Mouse (Mus musculus): Measurements from ENCODE around the gene Pmvk. TPM values are rescaled to one million over a fixed set of nuclear protein-coding genes. Genes with fewer than 3 reads are reported as not detected.

Pmvk gene
- total RNA-seq (2015) (13.7 and 14.2 TPM in 2 replicates), total RNA-seq (2017) (16.2 and 22.4 TPM in 2 replicates)

GRCm38 (mm10) chr3:89454401-89455177 lies at the start of gene Pmvk:
Gene Pmvk (plus strand): TSS chr3:89454541.
- no peak for ATAC-seq (ENCODE audit: poor library complexity, severe bottlenecking)

- no peak for ATAC-seq (ENCODE audit: poor library complexity, severe bottlenecking)
Measured at GRCm38 (mm10) chr3:89406887-89407286, 47.5 kb upstream of the Pmvk start.

DNA sequence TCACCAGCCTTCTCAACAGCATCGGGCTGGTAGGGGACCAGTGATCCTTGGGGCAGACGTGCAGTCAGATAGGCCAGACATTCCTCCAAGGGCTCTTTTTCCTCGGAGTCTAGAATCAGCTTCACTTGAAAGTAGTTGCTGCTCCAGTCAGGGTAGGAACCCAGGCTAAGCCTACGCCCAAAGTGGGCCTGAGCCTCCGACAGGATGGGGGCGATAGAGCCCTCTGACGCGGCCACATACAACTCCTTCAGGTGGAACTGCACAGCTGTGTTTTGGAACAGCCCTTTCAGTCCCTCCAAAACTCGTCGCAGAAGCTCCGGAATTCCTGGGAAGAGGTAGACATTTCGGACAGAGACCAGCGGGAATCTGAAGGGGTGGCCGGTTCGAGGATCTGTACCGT lies 45.9 kb upstream of the Pmvk start:
- no peak for ATAC-seq (ENCODE audit: poor library complexity, severe bottlenecking)

GRCm38 (mm10) chr3:89409701-89410100 lies 44.6 kb upstream of the Pmvk start:
- ATAC-seq (ENCODE audit: poor library complexity, severe bottlenecking), result no peak

GRCm38 (mm10) chr3:89410864-89411263 lies 43.5 kb upstream of the Pmvk start:
- ATAC-seq (ENCODE audit: poor library complexity, severe bottlenecking), result no peak

- peak; percentile 100 for ATAC-seq (ENCODE audit: poor library complexity, severe bottlenecking)
Measured at GRCm38 (mm10) chr3:89411490-89412393, 42.6 kb upstream of the Pmvk start, which contains the start of gene Flad1. Gene Flad1 (minus strand): TSS chr3:89411870.

DNA sequence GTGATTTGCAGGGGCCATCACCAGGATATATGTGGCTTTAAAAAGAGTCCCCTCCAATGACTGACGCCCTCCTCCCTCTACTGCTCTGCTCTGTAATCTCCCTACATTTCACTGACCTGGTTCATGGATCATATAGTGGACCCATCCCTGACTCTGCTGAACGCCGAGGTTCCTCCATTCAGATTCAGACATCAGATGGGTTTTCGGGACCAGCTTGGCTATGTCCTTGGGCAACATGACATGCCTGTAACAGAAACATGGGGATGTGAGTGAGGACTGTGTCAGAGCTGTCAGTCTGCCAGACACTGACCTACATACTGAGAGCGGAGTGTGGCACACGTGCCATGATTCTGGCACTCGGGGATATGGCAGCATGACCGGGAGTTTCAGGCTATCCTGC lies 38.2 kb upstream of the Pmvk start:
- ATAC-seq (ENCODE audit: poor library complexity, severe bottlenecking), result no peak

- ATAC-seq (ENCODE audit: poor library complexity, severe bottlenecking), result no peak
Measured at GRCm38 (mm10) chr3:89417131-89417530, 37.2 kb upstream of the Pmvk start.

- ATAC-seq (ENCODE audit: poor library complexity, severe bottlenecking), result peak; percentile 3; the same call in 1 of the 2 replicates
Measured at GRCm38 (mm10) chr3:89417840-89418169, 36.5 kb upstream of the Pmvk start.

- ATAC-seq (ENCODE audit: poor library complexity, severe bottlenecking), result peak; percentile 87
Measured at GRCm38 (mm10) chr3:89418170-89418860, 36.0 kb upstream of the Pmvk start, which contains the start of the genes Cks1b and Shc1. Gene Cks1b (minus strand): TSS chr3:89418383. Gene Shc1 (plus strand): TSS chr3:89418443.

DNA sequence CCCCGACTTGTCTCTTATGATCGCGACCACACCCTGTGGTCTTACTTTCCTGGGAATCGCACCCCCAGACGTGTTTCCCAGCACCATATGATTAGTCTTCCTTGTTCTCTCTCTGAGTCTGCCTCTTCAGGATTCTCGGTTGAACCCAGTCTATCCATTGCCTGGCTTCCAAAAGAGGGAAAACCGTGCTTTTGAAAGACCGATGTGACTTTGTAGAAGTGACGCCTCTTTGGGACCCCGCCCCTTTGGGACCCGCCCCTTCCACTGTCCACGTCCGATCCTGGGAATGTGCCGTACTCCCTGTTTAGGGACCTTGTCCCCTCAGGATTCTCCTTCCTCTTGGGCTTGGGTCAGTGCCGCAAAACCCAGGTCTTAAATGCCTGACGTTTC lies 35.5 kb upstream of the Pmvk start:
- ATAC-seq (ENCODE audit: poor library complexity, severe bottlenecking), result no peak

DNA sequence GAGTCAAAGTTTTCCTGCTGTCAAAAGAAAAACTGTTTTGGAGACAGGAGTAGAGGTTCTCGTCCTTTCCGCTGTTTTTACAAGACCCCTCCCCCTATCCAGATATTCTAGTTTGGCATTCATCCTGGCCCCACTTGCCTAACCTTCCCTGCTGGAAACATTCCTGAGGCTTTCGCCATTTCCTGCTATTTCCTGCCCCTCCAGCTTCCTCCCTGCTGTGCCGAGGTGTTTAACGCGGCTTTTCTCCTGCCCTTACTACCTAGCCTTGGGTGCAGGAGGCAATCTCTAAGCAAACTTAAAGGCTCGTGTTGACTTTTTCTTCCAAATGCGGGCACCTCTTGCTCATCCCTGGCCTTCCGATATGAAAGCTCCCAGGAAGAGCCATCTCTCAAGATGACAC lies 34.8 kb upstream of the Pmvk start:
- ATAC-seq (ENCODE audit: poor library complexity, severe bottlenecking), result no peak

- no peak for ATAC-seq (ENCODE audit: poor library complexity, severe bottlenecking)
Measured at GRCm38 (mm10) chr3:89419981-89420380, 34.4 kb upstream of the Pmvk start.

- ATAC-seq (ENCODE audit: poor library complexity, severe bottlenecking), result no peak
Measured at GRCm38 (mm10) chr3:89420421-89420820, 33.9 kb upstream of the Pmvk start.

- ATAC-seq (ENCODE audit: poor library complexity, severe bottlenecking), result peak; percentile 50
Measured at GRCm38 (mm10) chr3:89421002-89421774, 33.2 kb upstream of the Pmvk start.

DNA sequence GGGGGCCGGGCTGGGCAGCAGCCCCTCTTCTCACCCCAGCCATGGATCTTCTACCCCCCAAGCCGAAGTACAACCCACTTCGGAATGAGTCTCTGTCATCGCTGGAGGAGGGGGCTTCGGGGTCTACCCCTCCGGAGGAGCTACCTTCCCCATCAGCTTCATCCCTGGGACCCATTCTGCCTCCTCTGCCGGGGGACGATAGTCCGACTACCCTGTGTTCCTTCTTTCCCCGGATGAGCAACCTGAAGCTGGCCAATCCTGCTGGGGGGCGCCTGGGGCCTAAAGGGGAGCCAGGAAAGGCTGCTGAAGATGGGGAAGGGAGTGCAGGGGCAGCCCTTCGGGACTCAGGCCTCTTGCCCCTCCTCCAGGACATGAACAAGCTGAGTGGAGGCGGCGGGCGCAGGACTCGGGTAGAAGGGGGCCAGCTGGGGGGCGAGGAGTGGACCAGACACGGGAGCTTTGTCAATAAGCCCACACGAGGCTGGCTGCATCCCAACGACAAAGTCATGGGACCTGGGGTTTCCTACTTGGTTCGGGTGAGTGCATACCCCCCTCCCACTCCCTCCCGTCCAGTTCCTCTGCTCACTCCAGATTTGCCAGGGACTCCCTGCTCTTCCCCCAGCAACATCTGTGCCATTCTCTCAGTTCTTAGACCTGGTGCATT lies 32.4 kb upstream of the Pmvk start:
- no peak for ATAC-seq (ENCODE audit: poor library complexity, severe bottlenecking)

DNA sequence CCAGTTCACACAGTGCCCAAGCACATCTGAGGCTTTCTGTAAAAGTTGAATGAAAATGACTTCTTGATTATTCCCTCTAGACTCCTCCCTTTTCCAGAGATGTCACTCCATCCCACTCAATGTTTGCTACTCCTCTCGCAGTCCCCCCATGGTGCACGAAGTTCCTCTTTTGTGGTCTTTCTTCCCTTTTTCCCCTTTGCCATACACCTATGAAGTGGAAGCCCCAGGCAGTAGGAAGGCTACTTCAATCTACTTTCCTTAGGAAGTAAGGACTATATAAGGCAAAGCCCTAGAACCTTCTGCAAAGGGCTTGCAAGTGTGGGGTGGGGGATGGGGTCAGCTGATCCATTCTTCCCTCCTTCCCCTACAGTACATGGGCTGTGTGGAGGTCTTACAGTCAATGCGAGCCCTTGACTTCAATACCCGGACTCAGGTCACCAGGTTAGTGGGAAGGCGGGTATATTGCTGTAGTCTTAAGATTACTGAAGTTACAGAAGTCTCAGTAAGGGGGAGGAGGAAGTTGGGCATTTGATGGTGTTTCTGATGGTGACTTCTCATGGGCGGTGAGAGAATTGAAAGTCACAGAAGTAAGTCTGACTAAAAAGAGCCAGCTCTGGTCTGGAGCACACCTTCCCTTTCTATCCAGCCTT lies 31.7 kb upstream of the Pmvk start:
- no peak for ATAC-seq (ENCODE audit: poor library complexity, severe bottlenecking)

DNA sequence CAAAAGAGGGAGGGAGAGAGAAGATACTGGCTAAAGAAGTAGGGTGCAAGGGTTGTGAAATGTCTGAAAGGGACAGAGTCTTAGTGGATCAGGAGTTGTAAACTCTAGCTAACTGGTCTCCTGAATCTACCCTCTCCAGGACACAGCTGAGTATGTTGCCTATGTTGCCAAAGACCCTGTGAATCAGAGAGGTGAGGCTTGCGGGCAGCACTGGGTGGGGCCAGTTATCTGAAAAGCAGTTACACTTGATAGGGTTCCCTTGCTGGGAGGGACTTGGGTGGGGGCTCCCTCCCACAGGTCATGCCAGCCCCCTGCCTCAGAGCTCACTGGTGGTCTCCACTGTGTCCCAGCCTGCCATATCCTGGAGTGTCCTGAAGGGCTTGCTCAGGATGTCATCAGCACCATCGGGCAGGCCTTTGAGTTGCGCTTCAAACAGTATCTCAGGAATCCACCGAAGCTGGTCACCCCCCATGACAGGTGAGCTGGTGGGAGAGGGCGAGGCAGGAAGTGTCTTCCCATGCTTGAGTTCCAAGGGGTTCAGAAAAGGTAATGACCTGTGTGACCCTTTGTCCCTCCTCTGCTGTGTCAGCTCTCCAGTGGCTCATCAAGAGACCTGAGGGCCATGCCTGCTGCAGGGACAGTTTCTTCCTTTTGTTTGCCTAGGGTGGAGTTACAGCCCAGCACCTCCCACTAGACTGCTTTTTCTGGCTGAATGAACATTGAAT lies 29.8 kb upstream of the Pmvk start:
- no peak for ATAC-seq (ENCODE audit: poor library complexity, severe bottlenecking)

DNA sequence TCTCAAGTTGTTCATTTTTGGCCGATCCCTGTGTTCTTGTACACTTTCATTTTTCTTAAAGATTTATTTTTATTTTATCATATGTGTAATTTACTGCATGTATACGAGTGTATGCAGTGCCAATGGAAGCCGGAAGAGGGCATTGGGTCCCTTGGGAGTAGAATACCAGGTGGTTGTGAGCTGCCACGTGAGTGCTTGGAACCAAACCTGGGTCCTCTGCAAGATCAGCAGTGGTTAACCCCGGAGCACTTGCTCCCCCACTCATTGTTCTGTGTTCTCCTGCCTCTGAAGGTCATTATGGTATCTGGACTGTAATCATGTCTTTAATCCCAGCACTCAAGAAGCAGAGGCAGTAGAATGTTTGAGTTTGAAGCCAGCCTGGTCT lies 29.2 kb upstream of the Pmvk start:
- no peak for ATAC-seq (ENCODE audit: poor library complexity, severe bottlenecking)

All from megakaryocyte, adult 5-6 weeks (primary cell).